Mouse (Mus musculus): Measurements from ENCODE around the gene Cfap52.

The Cfap52 gene

GRCm38 (mm10) chr11:67965242-67965883, at the start of gene Cfap52:
Gene Cfap52, minus strand, starts transcription at chr11:67965651.
- DNase-seq (ENCODE audit: low read depth): peak; percentile 53

- DNase-seq (ENCODE audit: low read depth): no peak
These were observed 46.8 kb upstream of the Cfap52 start for GRCm38 (mm10) chr11:68012207-68012606.

DNA sequence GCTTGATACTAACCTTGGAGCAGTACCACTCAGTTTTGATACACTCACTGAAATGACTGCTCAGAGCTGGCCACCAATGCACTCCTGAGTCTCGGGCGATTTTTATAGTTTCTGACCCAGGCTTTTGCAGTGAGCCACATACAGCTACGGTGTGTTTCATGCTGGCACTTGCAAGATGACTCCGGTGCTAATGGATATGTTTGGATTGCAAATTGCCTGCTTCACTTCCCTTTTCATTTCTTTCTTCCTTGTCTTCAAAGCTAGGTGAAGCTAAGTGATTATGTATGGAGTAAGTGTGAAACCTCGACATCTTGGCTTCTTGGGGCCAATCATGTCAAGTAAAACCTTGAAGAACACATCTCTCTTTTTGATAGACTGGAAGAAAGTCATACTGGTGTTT, 43.9 kb upstream of the Cfap52 start:
- no peak for DNase-seq (ENCODE audit: low read depth)

DNA sequence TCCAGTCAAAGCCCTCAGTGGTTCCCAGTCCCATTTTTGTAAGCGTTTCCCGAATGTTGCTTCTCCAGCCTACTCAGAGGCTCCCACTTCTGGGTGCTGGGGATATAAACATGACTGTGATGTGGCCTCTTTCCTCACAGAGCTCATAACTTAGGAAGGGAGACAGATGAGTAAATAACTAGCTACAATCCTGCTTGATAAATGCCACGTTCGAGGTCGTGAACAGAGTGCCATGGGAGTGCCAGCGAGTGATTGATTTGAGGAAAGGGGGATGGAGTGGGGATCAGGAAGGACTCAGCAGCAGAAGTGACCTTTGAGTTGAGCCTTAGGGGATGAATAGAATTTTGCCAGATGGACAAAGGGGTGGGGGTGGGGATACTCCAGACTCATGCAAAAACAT, 42.2 kb upstream of the Cfap52 start:
- no peak for DNase-seq (ENCODE audit: low read depth)

DNA sequence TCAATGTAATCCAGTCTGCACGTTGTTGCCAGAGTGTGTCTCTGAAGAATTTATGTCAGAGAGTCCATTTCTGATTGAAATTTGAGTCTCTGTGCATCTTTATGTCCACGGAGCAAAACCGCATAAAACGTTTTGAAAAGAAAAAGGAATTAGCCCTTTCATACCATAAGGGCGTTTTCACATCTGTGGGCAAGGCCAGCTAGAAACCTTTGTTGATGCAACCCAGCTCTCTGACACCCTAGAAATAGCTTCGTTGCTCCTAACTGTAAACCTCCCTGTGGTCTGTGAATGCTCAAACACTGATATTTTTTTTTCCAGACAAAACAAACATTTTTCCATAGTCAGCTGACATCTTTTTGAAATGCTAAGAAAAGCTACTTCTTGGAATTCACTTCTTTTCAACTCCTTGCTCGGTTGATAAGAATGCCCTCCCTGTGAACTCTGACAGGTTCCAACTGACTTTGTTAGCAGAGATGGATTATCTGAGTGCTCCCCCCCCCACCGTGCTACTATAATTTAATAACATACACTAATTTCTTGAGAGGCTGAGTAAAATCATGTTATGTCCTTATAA, 40.9 kb upstream of the Cfap52 start:
- no peak for DNase-seq (ENCODE audit: low read depth)

- no peak for DNase-seq (ENCODE audit: low read depth)
These were observed 38.7 kb upstream of the Cfap52 start for GRCm38 (mm10) chr11:68004191-68004590.

DNA sequence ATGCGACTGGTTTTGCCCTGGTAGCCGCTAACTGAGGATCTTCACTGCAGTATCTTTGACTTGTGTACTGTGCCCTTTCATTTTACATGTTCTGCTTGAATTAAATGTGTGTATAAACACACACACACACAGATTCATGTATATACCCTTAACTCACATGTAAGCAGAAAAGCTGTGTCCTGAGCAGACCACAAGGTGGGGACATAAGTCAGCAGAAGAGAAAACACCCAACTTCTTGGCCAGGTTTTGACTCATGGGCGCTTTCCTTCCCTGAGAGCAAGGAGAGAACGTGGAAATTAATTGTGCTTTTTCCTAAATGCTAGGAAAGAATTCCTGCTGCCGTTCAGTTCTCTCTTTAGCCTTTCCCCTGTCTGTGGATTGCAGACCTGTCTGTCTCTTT, 34.2 kb upstream of the Cfap52 start:
- no peak for DNase-seq (ENCODE audit: low read depth)

- no peak for DNase-seq (ENCODE audit: low read depth)
These were observed 33.5 kb upstream of the Cfap52 start for GRCm38 (mm10) chr11:67998905-67999304.

- DNase-seq (ENCODE audit: low read depth): no peak
These were observed 30.5 kb upstream of the Cfap52 start for GRCm38 (mm10) chr11:67995965-67996364.

GRCm38 (mm10) chr11:67991240-67991639, 25.8 kb upstream of the Cfap52 start:
- no peak for DNase-seq (ENCODE audit: low read depth)

- no peak for DNase-seq (ENCODE audit: low read depth)
These were observed 18.1 kb upstream of the Cfap52 start for GRCm38 (mm10) chr11:67983564-67983963.

DNA sequence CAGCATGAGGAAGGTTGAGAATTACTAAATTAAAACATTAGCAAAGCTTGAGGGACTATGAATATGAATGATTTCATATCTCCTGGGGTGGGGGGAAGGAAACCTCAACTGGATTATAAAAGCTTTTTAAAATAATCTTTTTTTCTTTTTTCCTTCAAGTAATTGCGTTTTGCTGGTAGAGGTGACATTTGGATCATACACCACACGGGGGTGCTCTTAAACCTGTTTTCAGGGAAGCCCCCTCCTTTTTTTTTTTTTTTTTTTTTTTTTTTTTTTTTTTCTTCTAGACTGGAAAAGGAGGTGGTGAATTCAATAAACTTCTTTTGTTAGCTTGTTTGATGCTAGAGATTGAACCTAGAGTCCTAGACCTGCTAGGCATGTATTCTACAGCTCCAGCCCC, 9.8 kb upstream of the Cfap52 start:
- no peak for DNase-seq (ENCODE audit: low read depth)

GRCm38 (mm10) chr11:67973225-67973624, 7.8 kb upstream of the Cfap52 start:
- DNase-seq (ENCODE audit: low read depth): no peak

- no peak for DNase-seq (ENCODE audit: low read depth)
These were observed 7.2 kb upstream of the Cfap52 start for GRCm38 (mm10) chr11:67972606-67973005.

GRCm38 (mm10) chr11:67967831-67968230, 2.4 kb upstream of the Cfap52 start:
- DNase-seq (ENCODE audit: low read depth): no peak

- peak; percentile 54 for DNase-seq (ENCODE audit: low read depth)
These were observed 741 bp upstream of the Cfap52 start, which contains the start of gene Stx8 for GRCm38 (mm10) chr11:67965905-67966878. Gene Stx8, plus strand, starts transcription at chr11:67966193.

GRCm38 (mm10) chr11:67964110-67964509, 1.3 kb downstream of the Cfap52 start:
- no peak for DNase-seq (ENCODE audit: low read depth)

GRCm38 (mm10) chr11:67954413-67954812, 11.0 kb downstream of the Cfap52 start:
- no peak for DNase-seq (ENCODE audit: low read depth)

DNA sequence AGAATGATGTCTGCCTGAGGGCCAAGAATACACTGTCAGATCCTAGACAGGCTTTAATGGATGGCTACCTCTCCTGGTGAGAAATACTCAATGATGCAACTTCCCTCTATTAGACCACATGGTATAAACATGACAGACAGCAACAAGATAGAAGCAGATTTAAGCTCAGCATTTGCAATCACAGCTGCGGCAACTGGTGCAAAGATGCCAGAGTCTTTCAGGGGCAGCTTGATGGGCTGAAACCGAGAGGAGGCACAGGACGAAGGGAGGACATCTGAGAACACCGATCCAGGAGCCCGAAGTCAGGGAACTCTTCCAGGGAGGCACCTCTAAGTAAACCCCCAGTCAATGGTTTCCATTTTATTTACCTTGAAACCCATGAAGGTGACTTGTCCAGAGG, 11.8 kb downstream of the Cfap52 start:
- DNase-seq (ENCODE audit: low read depth): no peak

DNA sequence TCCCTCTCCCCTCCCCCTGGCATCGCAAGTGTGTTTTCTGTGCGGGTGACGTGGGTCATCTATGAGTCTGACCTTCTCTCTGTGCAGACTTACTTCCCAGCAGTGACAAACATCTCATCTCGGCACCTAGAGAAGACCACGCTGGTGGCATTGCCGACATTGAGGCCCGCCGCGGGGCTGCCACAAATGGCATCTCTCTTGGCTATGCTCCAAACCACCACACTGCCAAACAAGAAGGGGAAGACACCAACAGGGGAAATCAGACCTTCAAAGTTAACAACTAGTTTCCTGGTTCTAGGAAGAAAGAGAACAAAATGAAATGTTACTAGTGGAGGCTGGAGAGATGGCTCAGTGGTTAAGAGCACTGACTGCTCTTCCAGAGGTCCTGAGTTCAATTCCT, 16.0 kb downstream of the Cfap52 start:
- DNase-seq (ENCODE audit: low read depth): no peak

- DNase-seq (ENCODE audit: low read depth): no peak
These were observed 17.2 kb downstream of the Cfap52 start for GRCm38 (mm10) chr11:67948229-67948628.

- DNase-seq (ENCODE audit: low read depth): no peak
These were observed 33.3 kb downstream of the Cfap52 start for GRCm38 (mm10) chr11:67932156-67932555.
